Mouse (Mus musculus): Measurements from ENCODE around the gene Tspan14.

The Tspan14 gene

DNA sequence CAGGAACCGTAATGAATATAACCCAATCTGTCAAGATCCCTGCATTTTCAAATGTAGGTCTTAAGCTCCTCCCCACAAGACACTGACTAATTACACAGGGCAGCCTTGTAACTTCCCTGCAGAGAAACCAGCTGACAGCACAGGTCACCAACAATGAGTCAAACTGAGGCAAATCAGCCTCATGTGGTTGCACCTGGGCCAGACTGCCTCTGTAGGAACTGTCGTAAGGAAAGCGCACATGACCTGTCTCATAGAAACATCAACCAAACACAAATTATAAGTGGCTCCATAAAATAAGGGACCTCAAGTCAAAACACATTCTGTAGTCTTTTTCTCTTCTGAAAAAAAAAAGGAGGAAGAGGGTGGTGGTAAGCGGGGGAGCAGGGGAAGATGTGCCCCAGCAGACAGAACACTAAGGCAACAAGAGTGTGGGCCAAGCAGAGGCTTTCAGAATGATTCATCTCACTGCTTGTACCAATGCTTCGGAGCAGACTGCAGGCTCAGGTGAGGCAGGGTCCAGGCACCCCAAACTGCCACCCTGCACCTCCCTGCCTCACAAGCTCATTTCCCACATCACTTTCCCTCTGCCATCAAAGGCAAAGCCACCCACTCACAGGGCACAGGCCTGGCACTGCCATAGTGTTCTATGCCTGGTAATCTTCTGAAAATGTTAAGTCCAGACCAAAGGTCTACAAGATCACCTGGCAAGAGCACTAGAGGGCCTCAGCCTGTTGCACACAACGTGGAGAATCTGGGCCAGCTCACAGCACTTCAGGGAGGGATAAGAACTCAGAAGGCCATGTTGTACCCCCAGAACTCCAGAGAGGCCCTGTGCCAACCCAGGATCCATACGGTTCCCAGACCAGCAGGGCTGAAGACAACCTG lies 16.6 kb downstream of the Tspan14 start:
- no peak for DNase-seq

DNA sequence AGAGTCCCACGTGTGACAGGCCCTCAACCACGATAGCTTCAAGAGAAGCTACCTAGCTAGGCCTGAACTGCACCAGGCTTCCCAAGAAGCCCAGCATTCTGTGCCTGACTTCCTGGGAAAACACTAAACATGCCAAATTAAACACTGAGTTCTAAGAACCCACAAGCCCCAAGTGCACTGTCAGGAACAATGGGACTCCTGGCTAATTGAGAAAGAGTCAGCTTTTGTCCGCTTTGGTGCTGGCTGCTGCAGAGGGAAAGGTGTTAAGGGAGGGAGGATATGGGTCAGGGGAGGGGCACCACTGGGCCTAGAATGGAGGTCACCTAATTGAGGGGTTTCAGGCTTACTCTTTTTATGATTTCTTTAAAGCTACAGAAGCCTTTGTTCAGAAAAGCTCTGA lies 17.6 kb downstream of the Tspan14 start:
- DNase-seq: no peak

DNA sequence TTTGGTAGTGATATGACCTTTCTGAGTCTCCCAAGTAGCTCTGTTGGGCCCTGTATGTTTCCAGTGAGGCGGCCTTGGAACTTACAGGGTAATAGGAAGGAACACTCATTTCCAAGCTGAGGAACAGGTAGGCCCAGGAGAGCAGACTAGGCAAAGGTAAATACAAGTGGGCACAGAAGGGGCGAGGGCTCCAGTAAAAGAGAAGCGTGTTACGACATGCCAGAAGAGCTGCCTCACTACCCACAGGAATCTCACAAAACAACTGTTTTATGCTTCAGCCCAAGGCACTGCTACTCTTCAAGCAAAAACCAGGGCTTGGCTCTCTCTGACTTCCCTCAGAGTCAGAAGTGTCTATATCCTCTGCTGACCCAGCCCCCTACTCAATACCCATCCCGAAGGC lies 18.1 kb downstream of the Tspan14 start:
- no peak for DNase-seq

- DNase-seq: no peak
Measured at GRCm38 (mm10) chr14:40947431-40948394, 18.9 kb downstream of the Tspan14 start.

- no peak for DNase-seq
Measured at GRCm38 (mm10) chr14:40943802-40944201, 22.8 kb downstream of the Tspan14 start.

DNA sequence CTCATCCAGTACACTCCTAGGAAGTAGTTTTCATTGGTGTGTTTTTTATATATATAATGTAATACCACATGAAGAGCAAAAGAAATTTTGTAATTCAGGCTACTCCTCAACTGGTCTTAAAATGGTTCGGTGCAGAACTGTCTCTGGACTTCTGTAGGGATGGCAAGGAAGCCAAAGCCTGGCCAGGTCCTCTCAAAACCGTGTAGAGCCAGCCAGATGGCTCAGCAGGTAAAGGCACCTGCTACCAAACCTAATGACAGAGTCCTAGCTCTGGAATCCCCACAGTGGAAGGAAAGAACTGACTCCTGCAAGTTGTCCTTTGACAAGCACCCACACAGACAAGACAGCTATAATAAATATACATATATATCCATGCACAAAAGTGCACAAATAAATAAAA lies 24.2 kb downstream of the Tspan14 start:
- DNase-seq: no peak

DNA sequence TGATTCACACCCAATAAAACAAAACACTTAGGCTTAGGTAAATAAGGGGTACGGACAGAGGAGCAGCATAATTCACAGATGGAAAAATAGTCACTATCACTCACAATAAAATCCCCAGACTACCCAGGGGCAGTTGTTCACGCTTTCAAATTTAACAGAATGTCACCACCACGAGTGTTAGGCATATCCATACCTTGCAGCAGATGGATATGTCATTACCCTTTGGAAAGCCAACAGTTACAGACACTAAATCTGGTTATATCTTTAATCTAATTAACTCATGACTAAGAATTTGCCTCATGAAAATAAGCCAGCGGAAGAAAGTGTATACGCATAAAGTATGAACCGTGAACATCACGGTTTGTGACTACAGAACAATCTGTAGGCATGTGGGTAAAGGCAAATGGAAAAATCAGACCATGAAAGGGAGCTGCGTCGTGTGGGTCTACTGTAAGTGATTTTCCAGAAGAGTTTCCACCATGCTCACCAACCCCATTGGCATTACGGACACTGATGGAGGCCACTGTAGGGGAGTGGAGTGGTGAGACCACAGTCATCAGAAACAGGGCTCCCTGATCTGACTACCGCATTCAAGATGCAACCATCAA lies 28.1 kb downstream of the Tspan14 start:
- DNase-seq: no peak

DNA sequence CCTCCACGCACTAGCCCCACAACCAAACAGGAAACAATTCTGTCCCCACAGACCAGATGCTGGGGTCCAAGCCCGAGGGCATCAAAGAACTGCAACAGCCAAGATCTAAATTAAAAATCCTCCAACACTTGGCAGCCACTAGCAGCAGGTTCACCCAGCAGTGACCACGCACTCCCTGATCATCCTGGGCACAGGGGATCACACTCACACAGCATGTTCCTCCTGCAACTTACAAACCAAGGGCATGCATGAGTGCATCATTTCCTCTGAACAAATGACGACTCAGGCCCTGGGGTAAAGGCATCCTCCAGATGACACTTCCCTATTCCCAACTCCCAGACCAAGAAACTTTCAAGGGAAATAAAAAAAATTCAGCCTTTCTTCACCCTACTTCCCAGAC lies 29.6 kb downstream of the Tspan14 start:
- DNase-seq: peak; percentile 84

DNA sequence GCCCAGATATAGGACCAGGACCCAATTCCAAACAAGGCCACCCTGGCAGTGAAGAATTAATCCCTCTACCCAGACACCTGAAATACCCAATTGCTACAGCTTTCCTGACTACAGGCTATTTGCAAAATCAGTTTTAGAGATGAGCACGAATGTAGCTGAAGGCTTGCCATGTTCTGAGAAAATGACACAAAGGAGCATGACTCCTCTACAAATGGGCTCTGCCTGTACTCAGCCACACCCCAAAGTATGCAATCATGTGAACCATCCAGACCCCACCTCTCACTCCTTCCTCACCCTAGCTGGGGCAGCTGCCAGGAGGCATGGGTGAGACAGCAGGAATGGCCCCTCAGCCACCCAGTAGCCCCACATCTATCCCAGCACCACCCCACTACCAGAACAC lies 31.1 kb downstream of the Tspan14 start:
- DNase-seq: no peak

GRCm38 (mm10) chr14:40935054-40935453 lies 31.6 kb downstream of the Tspan14 start:
- DNase-seq: no peak

GRCm38 (mm10) chr14:40933328-40933727 lies 33.3 kb downstream of the Tspan14 start:
- DNase-seq: peak; percentile 67

DNA sequence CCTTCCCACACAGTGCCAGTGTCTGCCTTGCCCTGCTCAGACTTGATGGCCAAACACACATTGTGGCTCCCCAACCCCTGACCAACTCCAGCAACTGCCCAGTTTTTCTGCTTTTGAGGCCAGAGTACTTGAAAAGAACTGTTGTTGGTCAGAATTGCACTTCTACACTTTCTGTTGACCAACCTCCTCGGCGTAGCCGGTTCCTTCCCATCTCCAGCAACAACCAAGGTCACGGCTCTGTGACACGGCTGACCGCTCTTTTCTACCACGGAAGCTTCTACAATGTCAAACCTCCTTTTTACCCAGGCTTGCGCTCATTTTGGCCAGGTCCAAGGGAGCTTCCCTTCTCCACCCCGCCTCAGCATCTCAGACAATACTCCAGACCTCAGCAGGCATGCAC lies 34.4 kb downstream of the Tspan14 start:
- no peak for DNase-seq

- DNase-seq: no peak
Measured at GRCm38 (mm10) chr14:40931115-40931829, 35.3 kb downstream of the Tspan14 start.

GRCm38 (mm10) chr14:40929943-40930342 lies 36.7 kb downstream of the Tspan14 start:
- DNase-seq: no peak

DNA sequence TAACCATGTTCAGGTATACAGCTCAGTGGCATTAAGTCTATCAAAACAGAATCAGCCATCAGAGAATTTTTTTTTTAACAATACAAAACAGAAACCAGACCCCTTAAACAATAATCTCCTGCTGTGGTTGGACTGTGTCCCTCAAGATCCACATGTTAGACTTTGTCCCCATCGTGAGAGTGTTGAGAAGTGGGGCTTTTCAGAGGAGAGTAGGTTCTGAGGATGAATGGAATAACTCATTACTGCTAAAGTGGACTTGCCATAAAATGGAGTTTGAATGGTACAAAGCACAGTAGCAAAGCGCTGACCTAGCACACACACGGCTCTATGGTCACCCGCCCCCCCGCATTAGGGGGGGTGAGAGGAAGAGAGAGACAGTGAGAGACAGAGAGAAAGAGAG lies 37.7 kb downstream of the Tspan14 start:
- no peak for DNase-seq

- no peak for DNase-seq
Measured at GRCm38 (mm10) chr14:40927041-40927440, 39.6 kb downstream of the Tspan14 start.

GRCm38 (mm10) chr14:40924378-40925113 lies 42.1 kb downstream of the Tspan14 start:
- DNase-seq: peak; percentile 75

- no peak for DNase-seq
Measured at GRCm38 (mm10) chr14:40921241-40921640, 45.4 kb downstream of the Tspan14 start.

DNA sequence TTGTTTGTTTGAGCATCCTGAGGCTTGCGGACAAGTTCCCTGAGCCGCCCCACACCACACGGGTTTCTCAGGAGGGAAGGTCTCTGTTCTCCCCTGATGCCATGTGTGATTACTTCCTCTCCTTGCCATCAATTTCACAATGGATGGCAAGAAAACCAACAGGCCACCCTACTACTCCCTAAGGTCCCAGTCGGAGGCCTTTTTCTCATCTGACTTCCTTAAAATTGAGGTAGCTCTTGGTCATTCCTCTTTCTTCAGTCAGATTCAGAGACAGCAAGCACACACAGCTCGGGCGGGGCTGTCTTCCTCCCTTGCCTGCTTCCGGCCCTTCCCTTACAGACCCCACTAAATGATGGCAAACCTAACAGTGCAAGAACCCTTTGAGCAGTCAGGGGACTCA lies 47.1 kb downstream of the Tspan14 start:
- peak; percentile 63 for DNase-seq

GRCm38 (mm10) chr14:40918477-40918876 lies 48.1 kb downstream of the Tspan14 start:
- DNase-seq: no peak

DNA sequence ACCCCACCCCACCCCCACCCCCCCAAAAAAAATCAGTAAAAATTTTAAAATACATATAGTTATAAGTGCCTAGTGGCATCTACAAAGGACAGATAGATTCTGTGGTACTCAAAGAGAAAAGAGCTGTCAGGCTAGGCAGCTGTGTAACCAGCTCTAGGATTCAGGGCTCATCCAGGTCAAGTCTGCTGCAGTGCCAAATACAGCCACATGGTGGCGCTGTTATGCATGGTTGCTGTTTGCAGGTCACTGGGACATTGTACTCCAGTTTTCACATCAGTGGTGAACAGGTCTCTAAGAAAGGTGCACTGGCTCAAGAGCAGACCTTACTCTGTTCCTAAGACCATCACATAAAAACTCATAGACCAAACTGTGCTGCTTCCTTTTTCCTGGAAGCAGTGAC lies 49.0 kb downstream of the Tspan14 start:
- peak; percentile 86 for DNase-seq

GRCm38 (mm10) chr14:40916667-40917066 lies 49.9 kb downstream of the Tspan14 start:
- DNase-seq: no peak
